Mouse (Mus musculus) layer of hippocampus, adult 2 months (tissue): Measurements from ENCODE around the gene Abcg1. TPM values are rescaled to one million over a fixed set of nuclear protein-coding genes. Genes with fewer than 3 reads are reported as not detected.
A peak's percentile ranks its signal among the peaks of the same experiment; 100 is the strongest.

ENCODE experiments used
- DNase-seq, 2 experiments: peaks; one replicate each; pipeline ENCODE4 v3.0.0; 2022; ENCODE audit warnings: low spot score in 2 of 2
- H3K27ac ChIP-seq: fragments of 200-600 bp; 2 replicates; pipeline ENCODE4 v1.8.1; 2022
- H3K4me3 ChIP-seq: fragments of 200-600 bp; 2 replicates; pipeline ENCODE4 v1.8.1; 2022; ENCODE audit warnings: mild to moderate bottlenecking
- CTCF ChIP-seq: fragments of 200-600 bp; conservative IDR thresholded peaks from 2 replicates; pipeline ENCODE4 v1.8.1; 2022; ENCODE audit warnings: antibody characterized with exemption, mild to moderate bottlenecking, moderate library complexity
- long read RNA-seq, 2 experiments: library from polyadenylated mRNA; stranded (forward); transcript quantifications; one replicate each; pipeline ENCODE4 v2.0.0; 2021; ENCODE audit warnings: borderline mapping rate in 2 of 2
- total RNA-seq, 2 experiments: library from RNA; stranded (reverse); gene quantifications; 2 replicates each; pipeline ENCODE4 v1.2.3; 2021

Gene Abcg1
- total RNA-seq: 10 to 100 TPM; 75.7 to 83.3 TPM
- long read RNA-seq, experiment 1, full-length matches to known transcripts: 11 of 17 reads
- long read RNA-seq, experiment 1, partial matches to known transcripts: 2 of 17 reads
- long read RNA-seq, experiment 1, other reads (novel, unspliced or antisense): 4 of 17 reads
- long read RNA-seq, experiment 2, full-length matches to known transcripts: 17 of 27 reads
- long read RNA-seq, experiment 2, partial matches to known transcripts: 7 of 27 reads
- long read RNA-seq, experiment 2, other reads (novel, unspliced or antisense): 3 of 27 reads

DNA sequence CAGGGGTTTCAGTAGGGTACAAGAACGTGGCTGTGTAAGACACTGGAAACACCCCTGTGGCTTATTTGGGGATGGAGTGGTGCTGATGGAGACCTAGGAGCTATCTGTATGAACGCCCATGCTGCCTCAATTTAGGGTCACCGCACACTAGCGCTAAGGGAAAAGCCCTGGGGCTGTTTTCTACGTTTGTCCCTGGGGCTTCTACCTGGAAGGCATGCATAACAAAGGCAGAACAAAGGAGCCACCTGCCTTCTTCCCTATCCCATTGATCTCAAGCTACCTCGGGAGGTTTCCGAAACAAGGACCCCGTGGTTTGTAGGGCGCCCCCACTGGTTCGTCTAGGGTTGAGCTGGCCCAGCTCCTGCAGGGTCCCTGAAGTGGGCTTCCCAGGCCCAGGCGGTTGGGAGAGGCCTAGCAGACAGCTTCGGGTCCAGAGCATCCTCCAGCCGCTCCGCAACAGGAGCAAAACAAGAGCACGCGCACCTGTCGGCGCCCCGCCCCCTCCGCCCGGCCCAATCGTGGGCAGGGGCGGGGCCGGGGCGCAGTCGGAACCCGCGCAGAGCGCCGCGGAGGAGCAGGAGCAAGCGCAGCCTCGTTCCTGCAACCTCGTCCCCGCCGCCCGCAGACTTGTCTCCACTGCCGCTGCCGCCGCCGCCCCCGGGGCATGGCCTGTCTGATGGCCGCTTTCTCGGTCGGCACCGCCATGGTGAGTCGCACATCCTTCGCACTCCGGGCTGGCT lies at the start of gene Abcg1:
TSS of gene Abcg1 (plus strand) at position 525 of the 740 bp plus-strand sequence.
- peak; percentile 64 for TF ChIP-seq CTCF
- H3K27ac ChIP-seq: peak within 1 kb of the TSS; percentile 98
- peak; percentile 54 to 80 for DNase-seq
- peak within 1 kb of the TSS; percentile 94 for H3K4me3 ChIP-seq

DNA sequence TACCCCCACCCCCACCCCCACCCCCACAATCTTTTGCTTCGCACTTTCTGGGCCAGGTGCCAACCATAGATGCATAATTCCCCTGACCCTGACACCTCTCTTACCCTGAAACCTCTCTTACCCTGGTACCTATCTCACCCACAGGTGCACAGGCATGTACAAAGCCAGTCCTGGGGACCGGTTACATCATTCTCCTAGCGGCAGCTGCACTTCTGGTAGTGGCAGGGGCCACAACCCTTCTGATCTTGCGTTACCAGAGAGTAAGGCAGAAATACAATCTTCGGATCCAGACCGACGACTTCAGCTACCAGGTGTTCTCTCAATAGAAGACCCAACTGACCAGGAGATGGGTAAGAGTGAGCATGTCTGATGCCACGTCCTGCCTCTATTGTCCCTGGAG lies 49.1 kb upstream of the Abcg1 start:
- DNase-seq: no peak
- H3K27ac ChIP-seq: no peak overlapping the region
- no peak for TF ChIP-seq CTCF
- no peak overlapping the region for H3K4me3 ChIP-seq

DNA sequence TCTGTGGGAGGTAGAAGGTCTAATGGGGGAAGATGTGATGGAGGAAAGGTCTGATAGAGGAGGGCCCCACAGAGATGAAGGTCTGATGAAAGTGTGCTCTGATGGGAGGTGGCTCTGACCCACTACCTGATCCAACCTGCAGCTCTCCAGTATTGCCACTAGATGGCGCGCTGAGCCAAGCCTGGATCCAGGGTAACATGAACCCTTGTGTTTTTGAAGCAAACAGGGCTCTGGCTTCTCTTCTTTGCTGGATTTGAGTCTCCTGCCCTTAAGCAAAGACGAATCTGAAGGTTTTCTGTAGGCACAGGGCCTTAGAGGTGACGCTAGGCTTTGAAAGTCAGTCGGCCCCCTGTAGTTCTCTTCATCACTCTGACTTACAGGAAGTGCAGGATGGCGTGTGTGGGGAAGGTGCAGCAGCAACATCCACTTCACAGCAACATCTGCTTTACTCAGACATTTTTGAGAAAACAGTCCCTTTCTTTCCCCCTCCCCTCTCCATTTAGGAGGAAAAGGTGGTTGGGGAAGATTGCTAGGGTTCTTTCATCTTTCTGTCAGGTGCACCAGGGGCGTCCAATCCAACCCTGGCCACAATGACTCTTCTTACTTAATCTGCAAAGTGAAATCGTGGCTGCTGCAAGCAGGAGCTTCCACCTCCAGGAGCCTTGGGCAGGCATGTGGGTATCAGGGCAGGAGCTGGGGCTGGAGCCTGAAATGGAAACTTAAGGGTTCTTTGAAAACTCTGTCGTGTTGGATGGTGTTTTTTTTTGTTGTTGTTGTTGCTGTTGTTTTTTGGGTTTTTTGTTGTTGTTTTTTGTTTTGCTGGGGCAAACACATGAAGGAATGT lies 45.7 kb upstream of the Abcg1 start:
- TF ChIP-seq CTCF: peak; percentile 98
- no peak overlapping the region for H3K27ac ChIP-seq
- DNase-seq: peak in 1 of 2 experiments; percentile 63
- no peak overlapping the region for H3K4me3 ChIP-seq

DNA sequence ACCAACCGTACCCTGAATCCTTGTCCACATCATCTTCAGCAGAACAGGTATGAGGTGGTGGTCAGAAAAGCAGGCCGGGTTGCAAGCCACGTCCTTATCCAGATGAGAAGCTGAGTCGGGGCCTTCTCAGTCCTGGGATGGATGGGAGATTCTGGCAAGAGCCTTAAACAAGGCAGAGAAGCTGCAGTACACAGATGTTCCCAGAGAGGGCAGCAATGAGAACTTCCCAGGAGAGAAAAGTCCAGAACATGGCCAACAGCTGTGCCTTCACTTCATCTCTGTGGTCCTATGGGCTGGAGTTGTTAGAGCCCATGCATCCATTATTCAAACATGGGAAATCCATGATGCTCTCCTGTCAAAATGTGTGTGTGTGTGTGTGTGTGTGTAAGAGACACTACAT lies 39.2 kb upstream of the Abcg1 start:
- H3K4me3 ChIP-seq: no peak overlapping the region
- TF ChIP-seq CTCF: peak; percentile 80
- H3K27ac ChIP-seq: no peak overlapping the region
- DNase-seq: peak in 1 of 2 experiments; percentile 70

DNA sequence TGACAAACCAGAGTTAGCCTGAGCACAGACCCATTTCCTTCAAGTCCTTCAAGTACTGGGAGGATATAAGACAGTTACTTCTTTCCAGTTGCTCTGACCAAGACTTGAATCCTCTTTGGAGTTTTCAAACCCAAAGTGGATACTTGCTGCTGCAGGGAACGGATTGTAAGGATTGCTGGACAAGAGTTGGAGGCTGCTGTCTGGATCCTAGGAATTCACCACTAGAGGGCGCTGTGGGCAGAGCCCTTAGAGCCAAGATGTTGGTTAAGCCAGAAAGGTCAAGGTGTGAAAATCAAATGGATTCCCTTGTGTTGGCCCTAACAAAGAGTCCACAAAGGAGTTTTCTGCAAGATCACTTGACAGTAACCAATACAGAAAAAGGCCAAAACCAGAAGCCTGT lies 38.0 kb upstream of the Abcg1 start:
- peak; percentile 93 for TF ChIP-seq CTCF
- H3K27ac ChIP-seq: no peak overlapping the region
- DNase-seq: peak; percentile 48 to 67
- no peak overlapping the region for H3K4me3 ChIP-seq

- DNase-seq: no peak
- H3K27ac ChIP-seq: no peak overlapping the region
- no peak overlapping the region for H3K4me3 ChIP-seq
- no peak for TF ChIP-seq CTCF
These were observed 37.4 kb upstream of the Abcg1 start for GRCm38 (mm10) chr17:31020078-31020477.

GRCm38 (mm10) chr17:31021276-31021675 lies 36.2 kb upstream of the Abcg1 start:
- no peak overlapping the region for H3K4me3 ChIP-seq
- no peak for TF ChIP-seq CTCF
- DNase-seq: no peak
- H3K27ac ChIP-seq: peak overlapping the region; percentile 57; the same call in 1 of the 2 replicates

- H3K27ac ChIP-seq: peak overlapping the region; percentile 52; the same call in 1 of the 2 replicates
- DNase-seq: no peak
- H3K4me3 ChIP-seq: no peak overlapping the region
- no peak for TF ChIP-seq CTCF
These were observed 33.2 kb upstream of the Abcg1 start for GRCm38 (mm10) chr17:31024125-31024781.

GRCm38 (mm10) chr17:31024782-31025125 lies 32.7 kb upstream of the Abcg1 start:
- no peak for TF ChIP-seq CTCF
- H3K4me3 ChIP-seq: no peak overlapping the region
- no peak for DNase-seq
- peak overlapping the region; percentile 52; the same call in 1 of the 2 replicates for H3K27ac ChIP-seq

DNA sequence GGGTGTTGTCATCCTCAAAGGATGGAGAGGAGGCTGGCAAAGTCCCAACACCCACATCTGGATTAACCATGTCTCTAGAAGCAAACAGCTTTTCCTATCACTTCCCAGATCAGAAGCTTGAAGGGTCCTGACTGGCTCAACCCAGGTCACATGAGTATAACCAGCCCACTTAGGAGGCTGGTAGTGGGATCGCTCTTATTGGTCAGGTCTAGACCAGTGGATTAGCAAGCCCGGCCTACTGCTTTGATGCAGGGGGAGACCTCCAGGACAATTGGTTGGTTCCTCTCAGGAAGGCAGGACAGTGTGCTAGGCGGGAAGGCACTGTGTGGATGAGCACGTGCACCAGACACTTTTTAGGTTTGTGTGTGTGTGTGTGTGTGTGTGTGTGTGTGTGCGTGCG lies 30.5 kb upstream of the Abcg1 start:
- no peak for TF ChIP-seq CTCF
- Histone ChIP-seq H3K4me3 (no peak overlapping the region), H3K27ac (no peak overlapping the region)
- no peak for DNase-seq

DNA sequence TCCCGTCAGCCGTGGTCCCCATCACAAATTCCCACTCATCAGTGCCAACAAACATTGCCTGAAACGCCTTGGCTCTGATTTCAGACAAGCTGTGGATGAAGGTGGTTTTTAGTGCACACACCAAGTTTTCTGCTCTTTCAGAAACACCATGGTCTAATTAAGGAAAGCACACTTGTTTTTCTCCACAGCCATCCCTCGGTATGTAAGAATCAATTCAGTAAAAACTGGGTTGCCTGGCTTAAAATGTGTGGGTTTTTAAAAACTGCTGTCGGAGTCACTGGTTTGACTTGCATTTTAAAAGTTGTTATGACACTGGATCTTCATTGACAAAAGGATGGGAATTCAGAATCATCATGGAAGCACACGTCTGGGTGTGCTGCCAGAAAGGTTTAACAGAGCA lies 29.8 kb upstream of the Abcg1 start:
- no peak for TF ChIP-seq CTCF
- Histone ChIP-seq H3K27ac (no peak overlapping the region), H3K4me3 (no peak overlapping the region)
- no peak for DNase-seq

DNA sequence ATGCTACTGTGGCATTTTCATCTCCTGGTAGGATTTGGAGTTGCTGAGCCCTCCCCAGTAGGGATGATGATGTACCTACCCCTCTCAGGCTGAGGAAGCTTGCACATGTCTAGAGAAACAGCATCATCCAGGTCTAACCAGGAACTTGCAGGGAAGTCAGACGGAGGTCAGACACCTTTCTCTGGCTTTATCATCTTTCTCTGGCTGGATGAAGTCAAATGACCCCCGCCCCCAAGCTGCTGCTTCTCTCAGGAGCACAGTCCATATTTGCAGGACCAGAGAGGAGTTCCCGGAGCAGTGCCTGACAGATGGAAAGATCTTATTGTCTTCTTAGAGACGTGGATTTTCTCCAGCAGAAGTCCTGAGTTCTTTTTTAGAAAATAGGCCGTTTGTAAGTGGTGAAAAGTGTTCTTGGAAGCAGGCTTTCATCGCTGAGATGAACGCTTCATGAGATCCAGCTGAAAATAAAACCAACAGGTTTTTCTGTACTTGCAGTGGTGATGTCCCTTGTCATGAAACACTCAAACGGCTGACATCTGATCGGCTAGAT lies 28.6 kb upstream of the Abcg1 start:
- Histone ChIP-seq H3K27ac (no peak overlapping the region), H3K4me3 (no peak overlapping the region)
- DNase-seq: no peak
- TF ChIP-seq CTCF: no peak
